Mouse (Mus musculus): Measurements from ENCODE around the gene Cdc5l. TPM values are rescaled to one million over a fixed set of nuclear protein-coding genes. Genes with fewer than 3 reads are reported as not detected.

Cdc5l gene
- polyA plus RNA-seq, 1 experiment, result 33.6 TPM

GRCm38 (mm10) chr17:45373987-45374608, 59.4 kb downstream of the Cdc5l start:
- DNase-seq (ENCODE audit: extremely low spot score in 1 of 2, low spot score in 1 of 2), result peak; percentile 20 to 89

GRCm38 (mm10) chr17:45371042-45371441, 62.5 kb downstream of the Cdc5l start:
- peak in 1 of 2 experiments; percentile 15 for DNase-seq (ENCODE audit: extremely low spot score in 1 of 2, low spot score in 1 of 2)

GRCm38 (mm10) chr17:45370535-45370934, 63.0 kb downstream of the Cdc5l start:
- DNase-seq (ENCODE audit: extremely low spot score in 1 of 2, low spot score in 1 of 2), result no peak

GRCm38 (mm10) chr17:45364871-45365270, 68.7 kb downstream of the Cdc5l start:
- DNase-seq (ENCODE audit: extremely low spot score in 1 of 2, low spot score in 1 of 2), result no peak

- DNase-seq (ENCODE audit: extremely low spot score in 1 of 2, low spot score in 1 of 2), result no peak
These were observed 72.6 kb downstream of the Cdc5l start for GRCm38 (mm10) chr17:45360950-45361349.

- peak in 1 of 2 experiments; percentile 61 for DNase-seq (ENCODE audit: extremely low spot score in 1 of 2, low spot score in 1 of 2)
These were observed 74.1 kb downstream of the Cdc5l start for GRCm38 (mm10) chr17:45359443-45359842.

- no peak for DNase-seq (ENCODE audit: extremely low spot score in 1 of 2, low spot score in 1 of 2)
These were observed 77.1 kb downstream of the Cdc5l start for GRCm38 (mm10) chr17:45356431-45356830.

GRCm38 (mm10) chr17:45347951-45348350, 85.6 kb downstream of the Cdc5l start:
- no peak for DNase-seq (ENCODE audit: extremely low spot score in 1 of 2, low spot score in 1 of 2)

Other genes with a start within 250 kb of the Cdc5l start
- gene Spats1, start 41.7 kb upstream of the Cdc5l start, polyA plus RNA-seq (2012; rRNA removed), result 4.4 and 4.9 TPM in 2 replicates
- 27.6 and 29.9 TPM in 2 replicates for gene Aars2, start 73.1 kb upstream of the Cdc5l start, polyA plus RNA-seq (2012; rRNA removed)
- 2.0 and 2.1 TPM in 2 replicates for gene Tcte1, start 89.7 kb upstream of the Cdc5l start, polyA plus RNA-seq (2012; rRNA removed)
- 68.7 and 72.1 TPM in 2 replicates for gene Tmem151b, start 115.9 kb upstream of the Cdc5l start, polyA plus RNA-seq (2012; rRNA removed)
- 1.8 and 2.0 TPM in 2 replicates for gene Nfkbie, start 122.0 kb upstream of the Cdc5l start, polyA plus RNA-seq (2012; rRNA removed)
- gene Slc35b2, start 130.1 kb upstream of the Cdc5l start, polyA plus RNA-seq (2012; rRNA removed), result 57.3 and 59.5 TPM in 2 replicates
- gene Hsp90ab1, start 139.5 kb upstream of the Cdc5l start, polyA plus RNA-seq (2012; rRNA removed), result 952 and 985 TPM in 2 replicates
- 35.4 and 38.9 TPM in 2 replicates for gene Slc29a1, start 165.9 kb upstream of the Cdc5l start, polyA plus RNA-seq (2012; rRNA removed)
- not detected in 2 replicates for gene Mymx, start 168.4 kb upstream of the Cdc5l start, polyA plus RNA-seq (2012; rRNA removed)
- gene Capn11, start 225.6 kb upstream of the Cdc5l start, polyA plus RNA-seq (2012; rRNA removed), result 0.23 and 0.34 TPM in 2 replicates